Mouse (Mus musculus) liver, postnatal 0 days (tissue): ENCODE measurements at regions not wholly inside any gene's neighbourhood (a gene's known extent, or its start where the extent isn't known, plus 50 kb on each side); places are given as distances from the start of the nearest gene placed in this dataset.

ENCODE experiments used
- ATAC-seq: fragments of 200-750 bp; cut with Nextera tagmentation; 2 replicates; pipeline ENCODE4 v1.8.0; 2017; ENCODE audit warnings: mild to moderate bottlenecking, moderate library complexity
- DNase-seq: peaks from one replicate; pipeline ENCODE4 v3.0.0-alpha.2; 2016
- H3K27ac ChIP-seq: fragments of 300-500 bp; sonication (generic); 2 replicates; pipeline ENCODE4 v1.5.1; 2014; ENCODE audit warnings: antibody characterized with exemption, moderate library complexity, mild to moderate bottlenecking, low read depth
- H3K27me3 ChIP-seq: fragments of 300-500 bp; sonication (generic); 2 replicates; pipeline ENCODE4 v1.6.1; 2014; ENCODE audit warnings: low read length, control low read depth, mixed read lengths; ENCODE audit not compliant: insufficient read depth
- H3K36me3 ChIP-seq: fragments of 300-500 bp; sonication (generic); replicated peaks from 2 replicates; pipeline ENCODE4 v1.6.1; 2014; ENCODE audit warnings: mild to moderate bottlenecking, control low read depth, low read length, moderate library complexity, mixed read lengths; ENCODE audit not compliant: insufficient read depth
- H3K4me1 ChIP-seq: fragments of 300-500 bp; sonication (generic); 2 replicates; pipeline ENCODE4 v1.6.1; 2014; ENCODE audit warnings: antibody characterized with exemption, mild to moderate bottlenecking, control low read depth; ENCODE audit not compliant: insufficient read depth
- H3K4me2 ChIP-seq: fragments of 300-500 bp; sonication (generic); 2 replicates; pipeline ENCODE4 v1.6.1; 2014; ENCODE audit warnings: low read depth, mild to moderate bottlenecking, low read length, moderate library complexity, mixed read lengths
- H3K4me3 ChIP-seq: fragments of 300-500 bp; sonication (generic); 2 replicates; pipeline ENCODE4 v1.5.1; 2014; ENCODE audit warnings: low read depth, low read length
- H3K9ac ChIP-seq: fragments of 300-500 bp; sonication (generic); replicated peaks from 2 replicates; pipeline ENCODE4 v1.6.1; 2014; ENCODE audit warnings: mild to moderate bottlenecking, moderate library complexity
- H3K9me3 ChIP-seq: fragments of 300-500 bp; sonication (generic); 2 replicates; pipeline ENCODE4 v1.6.1; 2016; ENCODE audit warnings: mild to moderate bottlenecking, control low read depth, low read length, mixed read lengths
- CTCF ChIP-seq: sonication (generic); IDR thresholded peaks from 2 replicates; pipeline ENCODE4 v1.5.1; 2016; ENCODE audit warnings: antibody characterized with exemption, low read depth
- EP300 ChIP-seq: IDR thresholded peaks from 2 replicates; pipeline ENCODE4 v1.6.1; 2016; ENCODE audit warnings: antibody characterized with exemption, low read depth, mild to moderate bottlenecking
- WGBS: fragments of 180-500 bp; shearing (Covaris S2); extraction: QIAGEN DNeasy Blood & Tissue Kit; methylation state at CpG from one replicate; pipeline ENCODE4 v1.1.7; 2014; ENCODE audit not compliant: insufficient replicate concordance; 5-methylcytosine and 5-hydroxymethylcytosine counted together

- 35% methylated on average over 5 of the region's 5 CpGs for WGBS
- no peak for TF ChIP-seq EP300
- no peak for TF ChIP-seq CTCF
- no peaks in the 10 kb centered on the region for H3K36me3 ChIP-seq
- ATAC-seq: no peak
- H3K4me2 ChIP-seq: no peak overlapping the region
- H3K9me3 ChIP-seq: no peaks in the 10 kb centered on the region
- H3K4me3 ChIP-seq: no peak overlapping the region
- no peak overlapping the region for H3K27ac ChIP-seq
- no peak for DNase-seq
- H3K9ac ChIP-seq: no peak overlapping the region
- no peaks in the 10 kb centered on the region for H3K27me3 ChIP-seq
- H3K4me1 ChIP-seq: no peaks in the 10 kb centered on the region
Observed at GRCm38 (mm10) chr3:39898961-39899360, 632.1 kb upstream of the Intu start.

GRCm38 (mm10) chr3:39900207-39900606, 630.9 kb upstream of the Intu start:
- Histone ChIP-seq H3K9me3 (no peaks in the 10 kb centered on the region), H3K9ac (no peak overlapping the region), H3K4me3 (no peak overlapping the region), H3K36me3 (no peaks in the 10 kb centered on the region), H3K27me3 (no peaks in the 10 kb centered on the region), H3K4me2 (no peak overlapping the region), H3K27ac (no peak overlapping the region), H3K4me1 (no peaks in the 10 kb centered on the region)
- ATAC-seq (no peak), DNase-seq (no peak)
- no peak for TF ChIP-seq EP300
- WGBS: 46% methylated on average over 2 of the region's 2 CpGs

GRCm38 (mm10) chr3:39904377-39904776, 626.7 kb upstream of the Intu start:
- WGBS: 47% methylated on average over 3 of the region's 3 CpGs
- Histone ChIP-seq H3K9ac (no peak overlapping the region), H3K4me3 (no peak overlapping the region), H3K27me3 (no peaks in the 10 kb centered on the region), H3K36me3 (no peaks in the 10 kb centered on the region), H3K4me1 (no peaks in the 10 kb centered on the region), H3K27ac (no peak overlapping the region), H3K9me3 (no peaks in the 10 kb centered on the region), H3K4me2 (no peak overlapping the region)
- DNase-seq (no peak), ATAC-seq (no peak)
- no peak for TF ChIP-seq CTCF
- no peak for TF ChIP-seq EP300

- Histone ChIP-seq H3K9me3 (no peaks in the 10 kb centered on the region), H3K9ac (no peak overlapping the region), H3K4me3 (no peak overlapping the region), H3K27ac (no peak overlapping the region), H3K27me3 (no peaks in the 10 kb centered on the region), H3K4me1 (no peaks in the 10 kb centered on the region), H3K4me2 (no peak overlapping the region), H3K36me3 (no peaks in the 10 kb centered on the region)
- DNase-seq (no peak), ATAC-seq (no peak)
- TF ChIP-seq CTCF: no peak
- TF ChIP-seq EP300: no peak
- WGBS: 83% methylated on average over 4 of the region's 4 CpGs
Observed at GRCm38 (mm10) chr3:39908676-39909362, 622.3 kb upstream of the Intu start.

- WGBS: 60% methylated on average over 1 of the region's 1 CpGs
- no peak for ATAC-seq
- TF ChIP-seq EP300: no peak
- no peak for TF ChIP-seq CTCF
Observed at GRCm38 (mm10) chr3:39909642-39910041, 621.4 kb upstream of the Intu start.

GRCm38 (mm10) chr3:39918601-39919000, 612.5 kb upstream of the Intu start:
- WGBS: 82% methylated on average over 2 of the region's 2 CpGs
- TF ChIP-seq EP300 (no peak), CTCF (no peak)

More at GRCm38 (mm10) chr3:39909642-39910041, 621.4 kb upstream of the Intu start:
- no peaks in the 10 kb centered on the region for H3K27me3 ChIP-seq
- no peaks in the 10 kb centered on the region for H3K4me1 ChIP-seq
- DNase-seq: no peak
- no peak overlapping the region for H3K27ac ChIP-seq
- H3K4me3 ChIP-seq: no peak overlapping the region
- no peaks in the 10 kb centered on the region for H3K9me3 ChIP-seq
- no peaks in the 10 kb centered on the region for H3K36me3 ChIP-seq
- H3K4me2 ChIP-seq: no peak overlapping the region
- H3K9ac ChIP-seq: no peak overlapping the region

GRCm38 (mm10) chr3:39925436-39925835, 605.6 kb upstream of the Intu start:
- Histone ChIP-seq H3K9ac (no peak overlapping the region), H3K9me3 (no peaks in the 10 kb centered on the region), H3K27ac (no peak overlapping the region), H3K4me2 (no peak overlapping the region), H3K27me3 (no peaks in the 10 kb centered on the region), H3K4me3 (no peak overlapping the region), H3K4me1 (no peaks in the 10 kb centered on the region), H3K36me3 (no peaks in the 10 kb centered on the region)
- TF ChIP-seq CTCF (no peak), EP300 (no peak)
- ATAC-seq (no peak), DNase-seq (no peak)
- WGBS: 81% methylated on average over 3 of the region's 3 CpGs

More at GRCm38 (mm10) chr3:39918601-39919000, 612.5 kb upstream of the Intu start:
- H3K27ac ChIP-seq: no peak overlapping the region
- no peaks in the 10 kb centered on the region for H3K36me3 ChIP-seq
- no peak for ATAC-seq
- no peak overlapping the region for H3K4me3 ChIP-seq
- H3K4me2 ChIP-seq: no peak overlapping the region
- no peaks in the 10 kb centered on the region for H3K27me3 ChIP-seq
- no peaks in the 10 kb centered on the region for H3K4me1 ChIP-seq
- DNase-seq: no peak
- H3K9ac ChIP-seq: no peak overlapping the region
- H3K9me3 ChIP-seq: no peaks in the 10 kb centered on the region
